Mouse (Mus musculus): ENCODE results near the gene Ankrd13d. TPM values are rescaled to one million over a fixed set of nuclear protein-coding genes. Genes with fewer than 3 reads are reported as not detected.
A peak's percentile ranks its signal among the peaks of the same experiment; 100 is the strongest.
"Not testable (repeated sequence)": the region's sequence is repeated elsewhere in the genome, so short reads cannot be mapped to it uniquely, and the experiment has no call there.

Ankrd13d gene
- polyA plus RNA-seq, 1 experiment from 2014 or later = 5.0 TPM

DNA sequence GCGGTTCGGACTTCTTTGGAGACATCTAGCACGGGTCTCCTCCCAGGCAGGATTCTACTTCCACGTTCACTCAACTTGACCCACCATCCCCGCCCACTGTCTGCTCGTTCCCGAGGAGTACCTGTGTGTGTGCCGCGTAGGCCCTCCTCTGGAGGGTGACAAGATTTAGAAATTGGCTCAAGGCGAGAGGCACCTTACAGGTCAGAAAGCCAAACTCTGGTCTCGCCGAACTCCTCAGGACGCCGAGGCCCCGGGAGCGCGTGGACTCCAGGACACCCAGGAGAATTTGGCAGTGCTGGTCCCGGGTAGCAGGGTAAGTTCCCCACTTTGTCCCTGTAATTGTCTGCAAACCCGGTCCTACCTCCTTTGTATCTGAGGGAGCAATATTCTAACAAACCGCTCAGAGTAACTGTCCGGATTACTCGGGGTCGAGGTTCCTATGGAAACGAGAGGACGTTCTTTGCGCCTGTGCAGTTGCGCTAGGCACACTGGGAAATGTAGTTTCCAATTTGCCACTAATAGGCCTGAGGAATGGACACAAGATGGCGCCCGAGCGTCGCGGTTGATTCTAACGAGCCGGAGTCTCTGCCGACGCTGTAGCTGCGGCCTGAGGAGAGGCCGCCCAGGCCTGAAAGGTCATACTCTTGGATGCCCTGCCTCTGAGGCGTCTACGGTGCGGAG lies 25.6 kb downstream of the Ankrd13d start:
- WGBS = under 1% methylated on average over 41 of the region's 41 CpGs
- Histone ChIP-seq H3K9ac (ENCODE audit: low read length) (peak overlapping the region; percentile 41), H3K27ac (replicated peaks) (no peak overlapping the region), H3K4me1 (replicated peaks; ENCODE audit: control insufficient read depth, insufficient read depth) (0 out of 2 replicates have a peak, but pooled peaks cover 3% of the 10 kb centered on the region), H3K27me3 (ENCODE audit: control insufficient read depth, insufficient read depth, low read length) (no peaks in the 10 kb centered on the region), H3K36me3 (ENCODE audit: control insufficient read depth, insufficient read depth, low read length) (no peaks in the 10 kb centered on the region), H3K4me2 (replicated peaks; ENCODE audit: low read depth) (peak overlapping the region; percentile 89), H3K4me3 (ENCODE audit: low read depth, low read length) (peak overlapping the region; percentile 63), H3K9me3 (ENCODE audit: control insufficient read depth, low read length) (no peaks in the 10 kb centered on the region)
- TF ChIP-seq EP300 (optimal IDR thresholded peaks at IDR 0.05) = no peak
- TF ChIP-seq CTCF (IDR thresholded peaks at IDR 0.05; ENCODE audit: low read depth) = peak; percentile 95
- peak; percentile 84 for ATAC-seq (ENCODE audit: low FRiP score, low TSS enrichment)
- DNase-seq (ENCODE audit: low spot score) = peak; percentile 93

- H3K9me3 ChIP-seq (ENCODE audit: control insufficient read depth, low read length) = no peaks in the 10 kb centered on the region
- ATAC-seq (ENCODE audit: low FRiP score, low TSS enrichment) = no peak
- TF ChIP-seq EP300 (optimal IDR thresholded peaks at IDR 0.05) = no peak
- TF ChIP-seq CTCF (IDR thresholded peaks at IDR 0.05; ENCODE audit: low read depth) = peak; percentile 59
- no peak overlapping the region for H3K27ac ChIP-seq (replicated peaks)
- 0 out of 2 replicates have a peak, but pooled peaks cover 3% of the 10 kb centered on the region for H3K4me1 ChIP-seq (replicated peaks; ENCODE audit: control insufficient read depth, insufficient read depth)
- DNase-seq (ENCODE audit: low spot score) = no peak
- no peak overlapping the region for H3K4me2 ChIP-seq (replicated peaks; ENCODE audit: low read depth)
- 76% methylated on average over 11 of the region's 11 CpGs for WGBS
- no peak overlapping the region for H3K4me3 ChIP-seq (ENCODE audit: low read depth, low read length)
- H3K36me3 ChIP-seq (ENCODE audit: control insufficient read depth, insufficient read depth, low read length) = no peaks in the 10 kb centered on the region
- no peaks in the 10 kb centered on the region for H3K27me3 ChIP-seq (ENCODE audit: control insufficient read depth, insufficient read depth, low read length)
- H3K9ac ChIP-seq (ENCODE audit: low read length) = no peak overlapping the region
Observed at GRCm38 (mm10) chr19:4255583-4256162, 27.3 kb downstream of the Ankrd13d start.

GRCm38 (mm10) chr19:4254230-4254629 lies 28.7 kb downstream of the Ankrd13d start:
- DNase-seq (ENCODE audit: low spot score) (no peak), ATAC-seq (ENCODE audit: low FRiP score, low TSS enrichment) (no peak)
- WGBS = 80% methylated on average over 7 of the region's 7 CpGs

GRCm38 (mm10) chr19:4248683-4249082 lies 34.3 kb downstream of the Ankrd13d start:
- WGBS = 56% methylated on average over 1 of the region's 1 CpGs
- not testable (repeated sequence) for H3K4me1 ChIP-seq (replicated peaks; ENCODE audit: control insufficient read depth, insufficient read depth); H3K4me3 ChIP-seq (ENCODE audit: low read depth, low read length); H3K9ac ChIP-seq (ENCODE audit: low read length); H3K4me2 ChIP-seq (replicated peaks; ENCODE audit: low read depth); H3K36me3 ChIP-seq (ENCODE audit: control insufficient read depth, insufficient read depth, low read length); H3K9me3 ChIP-seq (ENCODE audit: control insufficient read depth, low read length); DNase-seq (ENCODE audit: low spot score); H3K27ac ChIP-seq (replicated peaks); H3K27me3 ChIP-seq (ENCODE audit: control insufficient read depth, insufficient read depth, low read length); ATAC-seq (ENCODE audit: low FRiP score, low TSS enrichment)

More at GRCm38 (mm10) chr19:4254230-4254629, 28.7 kb downstream of the Ankrd13d start:
- Histone ChIP-seq H3K9me3 (ENCODE audit: control insufficient read depth, low read length) (no peaks in the 10 kb centered on the region), H3K27me3 (ENCODE audit: control insufficient read depth, insufficient read depth, low read length) (no peaks in the 10 kb centered on the region), H3K36me3 (ENCODE audit: control insufficient read depth, insufficient read depth, low read length) (no peaks in the 10 kb centered on the region), H3K4me1 (replicated peaks; ENCODE audit: control insufficient read depth, insufficient read depth) (0 out of 2 replicates have a peak, but pooled peaks cover 3% of the 10 kb centered on the region), H3K9ac (ENCODE audit: low read length) (no peak overlapping the region), H3K4me2 (replicated peaks; ENCODE audit: low read depth) (no peak overlapping the region), H3K4me3 (ENCODE audit: low read depth, low read length) (no peak overlapping the region), H3K27ac (replicated peaks) (no peak overlapping the region)
- TF ChIP-seq EP300 (optimal IDR thresholded peaks at IDR 0.05) (no peak), CTCF (IDR thresholded peaks at IDR 0.05; ENCODE audit: low read depth) (no peak)

DNA sequence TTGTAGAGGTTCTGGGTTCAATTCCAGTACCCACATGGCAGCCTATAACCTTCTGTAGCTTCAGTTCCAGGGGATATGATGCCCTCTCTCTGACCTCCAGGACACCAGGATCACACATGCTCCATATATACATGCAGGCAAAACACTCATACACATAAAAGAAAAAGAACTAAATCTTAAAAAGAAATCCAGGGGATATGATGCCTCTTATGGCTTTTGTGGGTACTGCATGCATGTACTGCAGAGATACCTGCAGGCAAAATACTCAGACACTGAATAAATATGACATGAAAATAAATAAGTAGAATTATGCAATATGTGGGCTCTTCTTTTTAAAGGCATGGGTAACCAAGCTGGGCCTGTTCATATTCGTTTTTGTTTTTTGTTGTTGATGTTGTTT lies 35.9 kb downstream of the Ankrd13d start:
- DNase-seq (ENCODE audit: low spot score) (no peak), ATAC-seq (ENCODE audit: low FRiP score, low TSS enrichment) (no peak)
- H3K4me3 ChIP-seq (ENCODE audit: low read depth, low read length) = no peak overlapping the region
- no peak for TF ChIP-seq EP300 (optimal IDR thresholded peaks at IDR 0.05)
- TF ChIP-seq CTCF (IDR thresholded peaks at IDR 0.05; ENCODE audit: low read depth) = peak; percentile 52
- no peaks in the 10 kb centered on the region for H3K9me3 ChIP-seq (ENCODE audit: control insufficient read depth, low read length)
- no peak overlapping the region for H3K27ac ChIP-seq (replicated peaks)
- H3K9ac ChIP-seq (ENCODE audit: low read length) = no peak overlapping the region
- H3K36me3 ChIP-seq (ENCODE audit: control insufficient read depth, insufficient read depth, low read length) = no peaks in the 10 kb centered on the region
- no peak overlapping the region for H3K4me2 ChIP-seq (replicated peaks; ENCODE audit: low read depth)
- WGBS = 49% methylated on average over 1 of the region's 1 CpGs
- no peaks in the 10 kb centered on the region for H3K4me1 ChIP-seq (replicated peaks; ENCODE audit: control insufficient read depth, insufficient read depth)
- H3K27me3 ChIP-seq (ENCODE audit: control insufficient read depth, insufficient read depth, low read length) = no peaks in the 10 kb centered on the region

DNA sequence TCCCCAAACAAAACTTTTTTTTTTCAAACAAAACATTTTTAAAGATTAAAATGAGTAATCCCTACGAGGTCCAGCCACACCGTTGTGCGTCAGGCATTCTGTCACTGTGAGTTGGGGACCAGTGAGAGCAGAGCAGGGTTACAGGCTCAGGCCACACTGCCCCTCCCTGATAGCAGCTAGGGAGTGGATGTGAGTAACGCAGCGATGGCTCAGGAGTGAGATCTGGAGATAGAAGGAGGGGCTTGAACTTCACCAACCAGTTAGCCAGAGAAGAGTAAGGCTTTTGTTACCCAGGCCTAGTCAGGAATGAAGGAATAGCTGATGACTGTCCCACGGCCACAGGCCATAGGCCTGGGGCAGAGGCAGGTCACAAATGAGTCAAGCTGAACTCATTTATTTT lies 38.2 kb downstream of the Ankrd13d start:
- no peak for DNase-seq (ENCODE audit: low spot score)
- Histone ChIP-seq H3K9ac (ENCODE audit: low read length) (no peak overlapping the region), H3K36me3 (ENCODE audit: control insufficient read depth, insufficient read depth, low read length) (no peaks in the 10 kb centered on the region), H3K27me3 (ENCODE audit: control insufficient read depth, insufficient read depth, low read length) (no peaks in the 10 kb centered on the region), H3K4me3 (ENCODE audit: low read depth, low read length) (no peak overlapping the region), H3K9me3 (ENCODE audit: control insufficient read depth, low read length) (no peaks in the 10 kb centered on the region), H3K4me1 (replicated peaks; ENCODE audit: control insufficient read depth, insufficient read depth) (no peaks in the 10 kb centered on the region), H3K27ac (replicated peaks) (no peak overlapping the region), H3K4me2 (replicated peaks; ENCODE audit: low read depth) (no peak overlapping the region)
- WGBS = 73% methylated on average over 6 of the region's 6 CpGs
- peak; percentile 88 for ATAC-seq (ENCODE audit: low FRiP score, low TSS enrichment)
- no peak for TF ChIP-seq EP300 (optimal IDR thresholded peaks at IDR 0.05)
- no peak for TF ChIP-seq CTCF (IDR thresholded peaks at IDR 0.05; ENCODE audit: low read depth)
